Mouse (Mus musculus): ENCODE data around the gene Ptprt. TPM values are rescaled to one million over a fixed set of nuclear protein-coding genes. Genes with fewer than 3 reads are reported as not detected.

Ptprt gene
- polyA plus RNA-seq, 1 experiment from 2014 or later = 0.66 TPM

GRCm38 (mm10) chr2:162507664-162508063 is 153.3 kb downstream of the Ptprt start:
- Histone ChIP-seq H3K4me1 (ENCODE audit: control insufficient read depth, insufficient read depth, low read length) (no peaks in the 10 kb centered on the region), H3K9ac (ENCODE audit: low read depth, low read length) (no peak overlapping the region), H3K36me3 (ENCODE audit: control insufficient read depth, insufficient read depth, low read length) (no peaks in the 10 kb centered on the region), H3K9me3 (replicated peaks; ENCODE audit: control insufficient read depth, low read length) (no peaks in the 10 kb centered on the region), H3K4me3 (ENCODE audit: low read depth, low read length) (no peak overlapping the region), H3K27ac (ENCODE audit: low read depth, low read length) (no peak overlapping the region), H3K27me3 (ENCODE audit: control insufficient read depth, insufficient read depth, low read length) (no peaks in the 10 kb centered on the region), H3K4me2 (no peak overlapping the region)
- no peak for ATAC-seq (replicated peaks; ENCODE audit: insufficient number of reproducible peaks, low FRiP score, low TSS enrichment)
- 83% methylated on average over 10 of the region's 10 CpGs for WGBS (ENCODE audit: insufficient replicate concordance)

- no peaks in the 10 kb centered on the region for H3K36me3 ChIP-seq (ENCODE audit: control insufficient read depth, insufficient read depth, low read length)
- WGBS (ENCODE audit: insufficient replicate concordance) = 77% methylated on average over 4 of the region's 4 CpGs
- H3K4me3 ChIP-seq (ENCODE audit: low read depth, low read length) = no peak overlapping the region
- no peak overlapping the region for H3K9ac ChIP-seq (ENCODE audit: low read depth, low read length)
- no peak for ATAC-seq (replicated peaks; ENCODE audit: insufficient number of reproducible peaks, low FRiP score, low TSS enrichment)
- H3K9me3 ChIP-seq (replicated peaks; ENCODE audit: control insufficient read depth, low read length) = no peaks in the 10 kb centered on the region
- no peaks in the 10 kb centered on the region for H3K27me3 ChIP-seq (ENCODE audit: control insufficient read depth, insufficient read depth, low read length)
- H3K4me1 ChIP-seq (ENCODE audit: control insufficient read depth, insufficient read depth, low read length) = no peaks in the 10 kb centered on the region
- no peak overlapping the region for H3K27ac ChIP-seq (ENCODE audit: low read depth, low read length)
- no peak overlapping the region for H3K4me2 ChIP-seq
Measured at GRCm38 (mm10) chr2:162504850-162505249, 156.1 kb downstream of the Ptprt start.

GRCm38 (mm10) chr2:162499501-162499915 is 161.4 kb downstream of the Ptprt start:
- H3K27ac ChIP-seq (ENCODE audit: low read depth, low read length) = no peak overlapping the region
- ATAC-seq (replicated peaks; ENCODE audit: insufficient number of reproducible peaks, low FRiP score, low TSS enrichment) = no peak
- H3K4me2 ChIP-seq = no peak overlapping the region
- no peak overlapping the region for H3K4me3 ChIP-seq (ENCODE audit: low read depth, low read length)
- 80% methylated on average over 9 of the region's 9 CpGs for WGBS (ENCODE audit: insufficient replicate concordance)
- H3K9me3 ChIP-seq (replicated peaks; ENCODE audit: control insufficient read depth, low read length) = no peaks in the 10 kb centered on the region
- H3K9ac ChIP-seq (ENCODE audit: low read depth, low read length) = no peak overlapping the region
- H3K27me3 ChIP-seq (ENCODE audit: control insufficient read depth, insufficient read depth, low read length) = no peaks in the 10 kb centered on the region
- no peaks in the 10 kb centered on the region for H3K36me3 ChIP-seq (ENCODE audit: control insufficient read depth, insufficient read depth, low read length)
- no peaks in the 10 kb centered on the region for H3K4me1 ChIP-seq (ENCODE audit: control insufficient read depth, insufficient read depth, low read length)

GRCm38 (mm10) chr2:162498191-162498590 is 162.8 kb downstream of the Ptprt start:
- Histone ChIP-seq H3K9me3 (replicated peaks; ENCODE audit: control insufficient read depth, low read length) (no peaks in the 10 kb centered on the region), H3K9ac (ENCODE audit: low read depth, low read length) (no peak overlapping the region), H3K27me3 (ENCODE audit: control insufficient read depth, insufficient read depth, low read length) (no peaks in the 10 kb centered on the region), H3K4me1 (ENCODE audit: control insufficient read depth, insufficient read depth, low read length) (no peaks in the 10 kb centered on the region), H3K27ac (ENCODE audit: low read depth, low read length) (no peak overlapping the region), H3K36me3 (ENCODE audit: control insufficient read depth, insufficient read depth, low read length) (no peaks in the 10 kb centered on the region), H3K4me2 (no peak overlapping the region), H3K4me3 (ENCODE audit: low read depth, low read length) (no peak overlapping the region)
- 33% methylated on average over 3 of the region's 3 CpGs for WGBS (ENCODE audit: insufficient replicate concordance)
- ATAC-seq (replicated peaks; ENCODE audit: insufficient number of reproducible peaks, low FRiP score, low TSS enrichment) = no peak

GRCm38 (mm10) chr2:162484036-162484435 is 176.9 kb downstream of the Ptprt start:
- Histone ChIP-seq H3K9ac (ENCODE audit: low read depth, low read length) (no peak overlapping the region), H3K36me3 (ENCODE audit: control insufficient read depth, insufficient read depth, low read length) (no peaks in the 10 kb centered on the region), H3K27ac (ENCODE audit: low read depth, low read length) (no peak overlapping the region), H3K4me2 (no peak overlapping the region), H3K4me1 (ENCODE audit: control insufficient read depth, insufficient read depth, low read length) (no peaks in the 10 kb centered on the region), H3K9me3 (replicated peaks; ENCODE audit: control insufficient read depth, low read length) (no peaks in the 10 kb centered on the region), H3K27me3 (ENCODE audit: control insufficient read depth, insufficient read depth, low read length) (no peaks in the 10 kb centered on the region), H3K4me3 (ENCODE audit: low read depth, low read length) (no peak overlapping the region)
- ATAC-seq (replicated peaks; ENCODE audit: insufficient number of reproducible peaks, low FRiP score, low TSS enrichment) = no peak

- Histone ChIP-seq H3K36me3 (ENCODE audit: control insufficient read depth, insufficient read depth, low read length) (no peaks in the 10 kb centered on the region), H3K9me3 (replicated peaks; ENCODE audit: control insufficient read depth, low read length) (no peaks in the 10 kb centered on the region), H3K4me2 (no peak overlapping the region), H3K27me3 (ENCODE audit: control insufficient read depth, insufficient read depth, low read length) (no peaks in the 10 kb centered on the region), H3K4me1 (ENCODE audit: control insufficient read depth, insufficient read depth, low read length) (no peaks in the 10 kb centered on the region), H3K9ac (ENCODE audit: low read depth, low read length) (no peak overlapping the region), H3K4me3 (ENCODE audit: low read depth, low read length) (no peak overlapping the region), H3K27ac (ENCODE audit: low read depth, low read length) (no peak overlapping the region)
- WGBS (ENCODE audit: insufficient replicate concordance) = 60% methylated on average over 1 of the region's 1 CpGs
- ATAC-seq (replicated peaks; ENCODE audit: insufficient number of reproducible peaks, low FRiP score, low TSS enrichment) = no peak
Measured at GRCm38 (mm10) chr2:162443106-162443505, 217.8 kb downstream of the Ptprt start.

- Histone ChIP-seq H3K27me3 (ENCODE audit: control insufficient read depth, insufficient read depth, low read length) (no peaks in the 10 kb centered on the region), H3K4me1 (ENCODE audit: control insufficient read depth, insufficient read depth, low read length) (no peaks in the 10 kb centered on the region), H3K4me2 (no peak overlapping the region), H3K36me3 (ENCODE audit: control insufficient read depth, insufficient read depth, low read length) (no peaks in the 10 kb centered on the region), H3K4me3 (ENCODE audit: low read depth, low read length) (no peak overlapping the region), H3K9me3 (replicated peaks; ENCODE audit: control insufficient read depth, low read length) (no peaks in the 10 kb centered on the region), H3K27ac (ENCODE audit: low read depth, low read length) (no peak overlapping the region), H3K9ac (ENCODE audit: low read depth, low read length) (no peak overlapping the region)
- WGBS (ENCODE audit: insufficient replicate concordance) = 93% methylated on average over 3 of the region's 3 CpGs
- ATAC-seq (replicated peaks; ENCODE audit: insufficient number of reproducible peaks, low FRiP score, low TSS enrichment) = no peak
Measured at GRCm38 (mm10) chr2:162436646-162437045, 224.3 kb downstream of the Ptprt start.

- H3K9me3 ChIP-seq (replicated peaks; ENCODE audit: control insufficient read depth, low read length) = no peaks in the 10 kb centered on the region
- no peak overlapping the region for H3K4me3 ChIP-seq (ENCODE audit: low read depth, low read length)
- no peak for ATAC-seq (replicated peaks; ENCODE audit: insufficient number of reproducible peaks, low FRiP score, low TSS enrichment)
- no peak overlapping the region for H3K4me2 ChIP-seq
- 68% methylated on average over 7 of the region's 7 CpGs for WGBS (ENCODE audit: insufficient replicate concordance)
- no peaks in the 10 kb centered on the region for H3K4me1 ChIP-seq (ENCODE audit: control insufficient read depth, insufficient read depth, low read length)
- no peaks in the 10 kb centered on the region for H3K27me3 ChIP-seq (ENCODE audit: control insufficient read depth, insufficient read depth, low read length)
- H3K27ac ChIP-seq (ENCODE audit: low read depth, low read length) = no peak overlapping the region
- H3K36me3 ChIP-seq (ENCODE audit: control insufficient read depth, insufficient read depth, low read length) = no peaks in the 10 kb centered on the region
- no peak overlapping the region for H3K9ac ChIP-seq (ENCODE audit: low read depth, low read length)
Measured at GRCm38 (mm10) chr2:162430171-162430570, 230.8 kb downstream of the Ptprt start.

- no peaks in the 10 kb centered on the region for H3K36me3 ChIP-seq (ENCODE audit: control insufficient read depth, insufficient read depth, low read length)
- no peak for ATAC-seq (replicated peaks; ENCODE audit: insufficient number of reproducible peaks, low FRiP score, low TSS enrichment)
- no peaks in the 10 kb centered on the region for H3K4me1 ChIP-seq (ENCODE audit: control insufficient read depth, insufficient read depth, low read length)
- H3K4me3 ChIP-seq (ENCODE audit: low read depth, low read length) = no peak overlapping the region
- H3K4me2 ChIP-seq = no peak overlapping the region
- WGBS (ENCODE audit: insufficient replicate concordance) = 83% methylated on average over 8 of the region's 8 CpGs
- no peaks in the 10 kb centered on the region for H3K27me3 ChIP-seq (ENCODE audit: control insufficient read depth, insufficient read depth, low read length)
- H3K27ac ChIP-seq (ENCODE audit: low read depth, low read length) = no peak overlapping the region
- H3K9me3 ChIP-seq (replicated peaks; ENCODE audit: control insufficient read depth, low read length) = no peaks in the 10 kb centered on the region
- no peak overlapping the region for H3K9ac ChIP-seq (ENCODE audit: low read depth, low read length)
Measured at GRCm38 (mm10) chr2:162426114-162426513, 234.8 kb downstream of the Ptprt start.

Data from heart, embryonic 11.5 days (tissue).